Mouse (Mus musculus) kidney, embryonic 14.5 days (tissue): Measurements from ENCODE around the gene Cryba4. TPM values are rescaled to one million over a fixed set of nuclear protein-coding genes. Genes with fewer than 3 reads are reported as not detected.

Experiments
- ATAC-seq: fragments of 200-750 bp; cut with Nextera tagmentation; 2 replicates; pipeline ENCODE4 v1.8.0; 2017; ENCODE audit warnings: moderate number of reproducible peaks, mild to moderate bottlenecking, moderate TSS enrichment, moderate library complexity; ENCODE audit not compliant: low FRiP score, low TSS enrichment
- H3K27ac ChIP-seq: fragments of 300-500 bp; sonication (generic); 2 replicates; pipeline ENCODE4 v1.5.1; 2014; ENCODE audit warnings: low read depth, mild to moderate bottlenecking, low read length, moderate library complexity, mixed read lengths
- H3K27me3 ChIP-seq: fragments of 300-500 bp; sonication (generic); 2 replicates; pipeline ENCODE4 v1.6.1; 2014; ENCODE audit warnings: mild to moderate bottlenecking, low read length; ENCODE audit not compliant: control insufficient read depth, insufficient read depth
- H3K36me3 ChIP-seq: fragments of 300-500 bp; sonication (generic); 2 replicates; pipeline ENCODE4 v1.6.1; 2014; ENCODE audit warnings: low read length, mixed read lengths; ENCODE audit not compliant: control insufficient read depth, insufficient read depth
- H3K4me1 ChIP-seq: fragments of 300-500 bp; sonication (generic); 2 replicates; pipeline ENCODE4 v1.6.1; 2014; ENCODE audit warnings: low read length, mixed read lengths; ENCODE audit not compliant: control insufficient read depth, insufficient read depth
- H3K4me2 ChIP-seq: fragments of 300-500 bp; sonication (generic); replicated peaks from 2 replicates; pipeline ENCODE4 v1.6.1; 2014; ENCODE audit warnings: low read depth, mild to moderate bottlenecking, low read length
- H3K4me3 ChIP-seq: fragments of 300-500 bp; sonication (generic); 2 replicates; pipeline ENCODE4 v1.5.1; 2014; ENCODE audit warnings: mild to moderate bottlenecking, low read length
- H3K9ac ChIP-seq: fragments of 300-500 bp; sonication (generic); 2 replicates; pipeline ENCODE4 v1.6.1; 2014; ENCODE audit warnings: low read depth, mild to moderate bottlenecking, low read length, moderate library complexity
- H3K9me3 ChIP-seq: fragments of 300-500 bp; sonication (generic); 2 replicates; pipeline ENCODE4 v1.6.1; 2016; ENCODE audit warnings: low read length; ENCODE audit not compliant: control insufficient read depth
- WGBS: fragments of 180-500 bp; shearing (Covaris S2); extraction: QIAGEN DNeasy Blood & Tissue Kit; methylation state at CpG from one replicate; pipeline ENCODE4 v1.1.7; 2014; 5-methylcytosine and 5-hydroxymethylcytosine counted together
- polyA plus RNA-seq: library from polyadenylated mRNA; unstranded; fragments of >200 nt; fragmentation: Nextera tagmentation; extraction: Ambion mirVana; gene quantifications from 2 replicates; pipeline ENCODE4 v1.2.1, GENCODE M21; 2014

Cryba4 gene
- polyA plus RNA-seq, 1 experiment from 2014 or later: 0.83 TPM

- Histone ChIP-seq H3K4me2 (no peak overlapping the region), H3K27ac (no peak overlapping the region), H3K36me3 (no peaks in the 10 kb centered on the region; the same call in 1 of the 2 replicates), H3K4me1 (peaks cover 18% of the 10 kb centered on the region; the same call in 1 of the 2 replicates), H3K27me3 (no peaks in the 10 kb centered on the region), H3K9ac (no peak overlapping the region), H3K9me3 (no peaks in the 10 kb centered on the region), H3K4me3 (no peak overlapping the region)
- no peak for ATAC-seq
- WGBS: 68% methylated on average over 8 of the region's 8 CpGs
Observed at GRCm38 (mm10) chr5:112295564-112295963, 43.2 kb upstream of the Cryba4 start.

GRCm38 (mm10) chr5:112295162-112295561 lies 42.8 kb upstream of the Cryba4 start:
- WGBS: 57% methylated on average over 8 of the region's 8 CpGs
- no peak for ATAC-seq
- H3K27ac ChIP-seq: no peak overlapping the region

GRCm38 (mm10) chr5:112294696-112295095 lies 42.4 kb upstream of the Cryba4 start:
- 69% methylated on average over 4 of the region's 4 CpGs for WGBS
- H3K9ac ChIP-seq: no peak overlapping the region
- no peak overlapping the region for H3K4me2 ChIP-seq
- no peaks in the 10 kb centered on the region for H3K9me3 ChIP-seq
- peaks cover 20% of the 10 kb centered on the region; the same call in 1 of the 2 replicates for H3K4me1 ChIP-seq
- H3K27ac ChIP-seq: no peak overlapping the region
- no peaks in the 10 kb centered on the region; the same call in 1 of the 2 replicates for H3K36me3 ChIP-seq
- no peaks in the 10 kb centered on the region for H3K27me3 ChIP-seq
- no peak for ATAC-seq
- no peak overlapping the region for H3K4me3 ChIP-seq

More at GRCm38 (mm10) chr5:112295162-112295561, 42.8 kb upstream of the Cryba4 start:
- Histone ChIP-seq H3K4me1 (peaks cover 18% of the 10 kb centered on the region; the same call in 1 of the 2 replicates), H3K27me3 (no peaks in the 10 kb centered on the region), H3K4me2 (no peak overlapping the region), H3K9ac (no peak overlapping the region), H3K36me3 (no peaks in the 10 kb centered on the region; the same call in 1 of the 2 replicates), H3K4me3 (no peak overlapping the region), H3K9me3 (no peaks in the 10 kb centered on the region)

- Histone ChIP-seq H3K27ac (no peak overlapping the region), H3K9me3 (no peaks in the 10 kb centered on the region), H3K4me3 (no peak overlapping the region), H3K9ac (no peak overlapping the region), H3K4me2 (no peak overlapping the region), H3K36me3 (no peaks in the 10 kb centered on the region), H3K4me1 (peaks cover 23% of the 10 kb centered on the region), H3K27me3 (no peaks in the 10 kb centered on the region)
- WGBS: 53% methylated on average over 2 of the region's 2 CpGs
- ATAC-seq: no peak
Observed at GRCm38 (mm10) chr5:112293800-112294199, 41.5 kb upstream of the Cryba4 start.

GRCm38 (mm10) chr5:112292343-112292980 lies 40.1 kb upstream of the Cryba4 start:
- H3K27me3 ChIP-seq: no peaks in the 10 kb centered on the region
- H3K36me3 ChIP-seq: no peaks in the 10 kb centered on the region
- H3K4me1 ChIP-seq: peaks cover 30% of the 10 kb centered on the region
- H3K4me3 ChIP-seq: no peak overlapping the region
- no peak overlapping the region for H3K4me2 ChIP-seq
- WGBS: 79% methylated on average over 17 of the region's 17 CpGs
- no peaks in the 10 kb centered on the region for H3K9me3 ChIP-seq
- no peak overlapping the region for H3K9ac ChIP-seq
- H3K27ac ChIP-seq: no peak overlapping the region
- no peak for ATAC-seq

- H3K9me3 ChIP-seq: no peaks in the 10 kb centered on the region
- no peak overlapping the region for H3K9ac ChIP-seq
- no peak for ATAC-seq
- no peaks in the 10 kb centered on the region for H3K27me3 ChIP-seq
- peaks cover 34% of the 10 kb centered on the region for H3K4me1 ChIP-seq
- no peak overlapping the region for H3K27ac ChIP-seq
- no peak overlapping the region for H3K4me2 ChIP-seq
- no peaks in the 10 kb centered on the region for H3K36me3 ChIP-seq
- WGBS: 86% methylated on average over 5 of the region's 5 CpGs
- no peak overlapping the region for H3K4me3 ChIP-seq
Observed at GRCm38 (mm10) chr5:112291866-112292265, 39.5 kb upstream of the Cryba4 start.

- no peaks in the 10 kb centered on the region for H3K9me3 ChIP-seq
- 71% methylated on average over 8 of the region's 8 CpGs for WGBS
- H3K9ac ChIP-seq: no peak overlapping the region
- peaks cover 40% of the 10 kb centered on the region for H3K4me1 ChIP-seq
- no peak overlapping the region for H3K27ac ChIP-seq
- no peak overlapping the region for H3K4me3 ChIP-seq
- no peaks in the 10 kb centered on the region for H3K27me3 ChIP-seq
- no peak for ATAC-seq
- no peak overlapping the region for H3K4me2 ChIP-seq
- no peaks in the 10 kb centered on the region for H3K36me3 ChIP-seq
Observed at GRCm38 (mm10) chr5:112290536-112290880, 38.2 kb upstream of the Cryba4 start.

- no peak; the same call in 1 of the 2 replicates for ATAC-seq
- H3K27me3 ChIP-seq: no peaks in the 10 kb centered on the region
- peaks cover 40% of the 10 kb centered on the region for H3K4me1 ChIP-seq
- WGBS: 72% methylated on average over 16 of the region's 16 CpGs
- no peak overlapping the region for H3K27ac ChIP-seq
- H3K4me3 ChIP-seq: no peak overlapping the region
- H3K9me3 ChIP-seq: no peaks in the 10 kb centered on the region
- no peak overlapping the region for H3K4me2 ChIP-seq
- H3K9ac ChIP-seq: no peak overlapping the region
- no peaks in the 10 kb centered on the region for H3K36me3 ChIP-seq
Observed at GRCm38 (mm10) chr5:112289819-112290535, 37.7 kb upstream of the Cryba4 start.

GRCm38 (mm10) chr5:112289236-112289635 lies 36.9 kb upstream of the Cryba4 start:
- Histone ChIP-seq H3K27me3 (no peaks in the 10 kb centered on the region), H3K27ac (no peak overlapping the region), H3K36me3 (no peaks in the 10 kb centered on the region), H3K9ac (no peak overlapping the region), H3K9me3 (no peaks in the 10 kb centered on the region), H3K4me3 (no peak overlapping the region), H3K4me2 (no peak overlapping the region; the same call in 1 of the 2 replicates), H3K4me1 (peaks cover 33% of the 10 kb centered on the region; the same call in 1 of the 2 replicates)
- no peak for ATAC-seq
- whole genome bisulfite sequencing: 50% methylated on average over 8 of the region's 8 CpGs
